ENCODE assay signal across 8 mouse cellular contexts in genomic region chr7:105742539-105743215, GRCm38 (mm10). TPM values are rescaled to one million over a fixed set of nuclear protein-coding genes. Genes with fewer than 3 reads are reported as not detected.
DNase-seq lines count a peak whose midpoint lies in the region; ATAC-seq and TF ChIP-seq lines count a peak whose summit lies in the region.
"Not testable (repeated sequence)": the region's sequence is repeated elsewhere in the genome, so short reads cannot be mapped to it uniquely, and the experiment has no call there.

No protein-coding gene starts in this region.

- H3K4me3 ChIP-seq in bone marrow macrophage, adult 2 months (ENCODE audit: insufficient read depth, low read length): peak overlapping the region; percentile 96
- peak overlapping the region; percentile 55 for H3K4me3 ChIP-seq in embryonic fibroblast, embryonic 13.5 days (ENCODE audit: insufficient read depth, low read length)
- peak overlapping the region; percentile 96; the same call in 1 of the 2 replicates for H3K4me3 ChIP-seq in heart, embryonic 10.5 days
- H3K4me3 ChIP-seq in hindbrain, embryonic 12.5 days: 0 out of 2 replicates have a peak overlapping the region, but pooled peaks have one; percentile 4
- H3K4me3 ChIP-seq in kidney, embryonic 15.5 days (replicated peaks): peak overlapping the region; percentile 98
- H3K4me3 ChIP-seq in liver, embryonic 14.5 days (ENCODE audit: insufficient read depth in 1 of 2, low read depth in 2 of 2, low read length in 2 of 2): peak overlapping the region; percentile 84 to 99; a peak in 2 of 4 replicates
- H3K4me3 ChIP-seq in midbrain, embryonic 13.5 days (replicated peaks): 0 out of 2 replicates have a peak overlapping the region, but pooled peaks have one; percentile 95
- H3K4me3 ChIP-seq in stomach, embryonic 16.5 days (replicated peaks; ENCODE audit: low read length): peak overlapping the region; percentile 73

- TF ChIP-seq CTCF in bone marrow macrophage, adult 2 months (IDR thresholded peaks at IDR 0.05; ENCODE audit: low read depth, low read length); embryonic fibroblast, embryonic 13.5 days (IDR thresholded peaks at IDR 0.05; ENCODE audit: borderline replicate concordance, insufficient read depth, low read length); liver, embryonic 14.5 days (IDR thresholded peaks at IDR 0.05; ENCODE audit: low read depth): not testable (repeated sequence)

- peaks cover 29% of the 10 kb centered on the region for H3K4me1 ChIP-seq in bone marrow macrophage, adult 2 months (ENCODE audit: control insufficient read depth, insufficient read depth, low read length)
- not testable (repeated sequence) for H3K4me1 ChIP-seq in embryonic fibroblast, embryonic 13.5 days (ENCODE audit: control insufficient read depth, insufficient read depth, low read length)
- peaks cover 31% of the 10 kb centered on the region for H3K4me1 ChIP-seq in heart, embryonic 10.5 days
- peaks cover 14% of the 10 kb centered on the region for H3K4me1 ChIP-seq in hindbrain, embryonic 12.5 days
- H3K4me1 ChIP-seq in kidney, embryonic 15.5 days: peaks cover 29% of the 10 kb centered on the region
- peaks cover 27 to 31% of the 10 kb centered on the region in 2 experiments for H3K4me1 ChIP-seq in liver, embryonic 14.5 days (replicated peaks; ENCODE audit: control insufficient read depth in 2 of 2, insufficient read depth in 2 of 2, low read length in 1 of 2)
- H3K4me1 ChIP-seq in midbrain, embryonic 13.5 days (replicated peaks): peaks cover 31% of the 10 kb centered on the region
- peaks cover 27% of the 10 kb centered on the region for H3K4me1 ChIP-seq in stomach, embryonic 16.5 days (ENCODE audit: control insufficient read depth, insufficient read depth, low read length)

- not testable (repeated sequence) for H3K27ac ChIP-seq in bone marrow macrophage, adult 2 months (ENCODE audit: insufficient read depth, low read depth, low read length); embryonic fibroblast, embryonic 13.5 days (ENCODE audit: insufficient read depth, low read length); heart, embryonic 10.5 days; hindbrain, embryonic 12.5 days; kidney, embryonic 15.5 days; liver, embryonic 14.5 days; midbrain, embryonic 13.5 days; stomach, embryonic 16.5 days (ENCODE audit: low read length)

- peaks cover 51% of the 10 kb centered on the region for H3K36me3 ChIP-seq in heart, embryonic 10.5 days
- peaks cover 35% of the 10 kb centered on the region for H3K36me3 ChIP-seq in hindbrain, embryonic 12.5 days
- peaks cover 56% of the 10 kb centered on the region for H3K36me3 ChIP-seq in kidney, embryonic 15.5 days
- H3K36me3 ChIP-seq in liver, embryonic 14.5 days (replicated peaks; ENCODE audit: control insufficient read depth, insufficient read depth, low read depth): peaks cover 35% of the 10 kb centered on the region
- peaks cover 48% of the 10 kb centered on the region for H3K36me3 ChIP-seq in midbrain, embryonic 13.5 days
- peaks cover 14% of the 10 kb centered on the region for H3K36me3 ChIP-seq in stomach, embryonic 16.5 days (ENCODE audit: control insufficient read depth, insufficient read depth, low read length)

- 0 out of 2 replicates have a peak overlapping the region, but pooled peaks have one; percentile 89 for H3K4me2 ChIP-seq in hindbrain, embryonic 12.5 days (replicated peaks)
- peak overlapping the region; percentile 82 for H3K4me2 ChIP-seq in kidney, embryonic 15.5 days
- peak overlapping the region; percentile 80 for H3K4me2 ChIP-seq in liver, embryonic 14.5 days (ENCODE audit: low read depth)
- peak overlapping the region; percentile 95 for H3K4me2 ChIP-seq in midbrain, embryonic 13.5 days (replicated peaks)
- H3K4me2 ChIP-seq in stomach, embryonic 16.5 days (ENCODE audit: low read depth, low read length): peak overlapping the region; percentile 72; the same call in 1 of the 2 replicates

- DNase-seq in heart, embryonic 10.5 days (ENCODE audit: low spot score): peak; percentile 60
- not testable (repeated sequence) for DNase-seq in liver, embryonic 14.5 days (ENCODE audit: low read depth in 3 of 3, low spot score in 3 of 3)

- 93% methylated on average over 7 of the region's 7 CpGs for WGBS in heart, embryonic 10.5 days
- WGBS in hindbrain, embryonic 12.5 days: 83% methylated on average over 7 of the region's 7 CpGs
- WGBS in kidney, embryonic 15.5 days: 80% methylated on average over 7 of the region's 7 CpGs
- 72% methylated on average over 7 of the region's 7 CpGs for WGBS in liver, embryonic 14.5 days (ENCODE audit: insufficient replicate concordance)
- WGBS in midbrain, embryonic 13.5 days: 90% methylated on average over 7 of the region's 7 CpGs
- 83% methylated on average over 7 of the region's 7 CpGs for WGBS in stomach, embryonic 16.5 days

- not testable (repeated sequence) for TF ChIP-seq EP300 in liver, embryonic 14.5 days (IDR thresholded peaks at IDR 0.05; ENCODE audit: low read depth)

- H3K9ac ChIP-seq in hindbrain, embryonic 12.5 days; liver, embryonic 14.5 days (replicated peaks); midbrain, embryonic 13.5 days (replicated peaks); stomach, embryonic 16.5 days (ENCODE audit: low read length): not testable (repeated sequence)
- H3K9ac ChIP-seq in kidney, embryonic 15.5 days: peak overlapping the region; percentile 94; the same call in 1 of the 2 replicates

- TF ChIP-seq POLR2A in bone marrow macrophage, adult 2 months (IDR thresholded peaks at IDR 0.05; ENCODE audit: borderline replicate concordance, low read depth, low read length): not testable (repeated sequence)
- 0 out of 2 replicates have a peak, but pooled peaks have one; percentile 2 for TF ChIP-seq POLR2A in embryonic fibroblast, embryonic 13.5 days (IDR thresholded peaks at IDR 0.05; ENCODE audit: low read depth, low read length)

- not testable (repeated sequence) for ATAC-seq in hindbrain, embryonic 12.5 days (ENCODE audit: low FRiP score); kidney, embryonic 15.5 days (replicated peaks; ENCODE audit: low FRiP score); liver, embryonic 14.5 days (ENCODE audit: insufficient read depth); midbrain, embryonic 13.5 days; stomach, embryonic 16.5 days (ENCODE audit: insufficient read depth, low FRiP score)

- H3K27me3 ChIP-seq in heart, embryonic 10.5 days (ENCODE audit: insufficient read depth, poor library complexity, severe bottlenecking); hindbrain, embryonic 12.5 days; kidney, embryonic 15.5 days; liver, embryonic 14.5 days (ENCODE audit: control insufficient read depth, insufficient read depth, low read length); midbrain, embryonic 13.5 days; stomach, embryonic 16.5 days (ENCODE audit: control insufficient read depth, insufficient read depth, low read length): not testable (repeated sequence)

- not testable (repeated sequence) for H3K9me3 ChIP-seq in heart, embryonic 10.5 days; hindbrain, embryonic 12.5 days (replicated peaks); kidney, embryonic 15.5 days (replicated peaks); liver, embryonic 14.5 days (ENCODE audit: control insufficient read depth, low read length); midbrain, embryonic 13.5 days; stomach, embryonic 16.5 days (replicated peaks; ENCODE audit: control insufficient read depth, low read length)

RNA-seq across cellular contexts. Expression of gene Taf10, which starts 1.5 kb away (rescaled TPM):
- polyA plus RNA-seq in bone marrow macrophage, adult 2 months (2012; ENCODE audit: insufficient read depth, insufficient read length, missing spikeins): 120 and 133 TPM in 2 replicates
- polyA plus RNA-seq in embryonic fibroblast, embryonic 13.5 days (2011; ENCODE audit: insufficient read length, low read depth, missing spikeins): 146 and 155 TPM in 2 replicates
- polyA plus RNA-seq in heart, embryonic 10.5 days (2016; fragmentation: Nextera tagmentation; extraction: Ambion mirVana): 153 and 184 TPM in 2 replicates
- polyA plus RNA-seq in hindbrain, embryonic 12.5 days (2016; fragmentation: Nextera tagmentation; extraction: Ambion mirVana): 146 and 171 TPM in 2 replicates
- 127 and 136 TPM in 2 replicates for polyA plus RNA-seq in kidney, embryonic 15.5 days (2015; fragmentation: Nextera tagmentation; extraction: Ambion mirVana)
- polyA plus RNA-seq in liver, embryonic 14.5 days (2012; rRNA removed): 149 and 197 TPM in 2 replicates
- polyA plus RNA-seq in liver, embryonic 14.5 days (2014; fragmentation: Nextera tagmentation; extraction: Ambion mirVana): 163 and 167 TPM in 2 replicates
- polyA plus RNA-seq in midbrain, embryonic 13.5 days (2015; fragmentation: Nextera tagmentation; extraction: Ambion mirVana): 109 and 127 TPM in 2 replicates
- 72.5 and 73.2 TPM in 2 replicates for polyA plus RNA-seq in stomach, embryonic 16.5 days (2015; fragmentation: Nextera tagmentation; extraction: Ambion mirVana)

RNA-seq across cellular contexts. Expression of gene Rrp8, which starts 5.5 kb away (rescaled TPM):
- 13.9 and 22.3 TPM in 2 replicates for polyA plus RNA-seq in bone marrow macrophage, adult 2 months (2012; ENCODE audit: insufficient read depth, insufficient read length, missing spikeins)
- polyA plus RNA-seq in embryonic fibroblast, embryonic 13.5 days (2011; ENCODE audit: insufficient read length, low read depth, missing spikeins): 46.0 and 47.7 TPM in 2 replicates
- 30.9 and 40.6 TPM in 2 replicates for polyA plus RNA-seq in heart, embryonic 10.5 days (2016; fragmentation: Nextera tagmentation; extraction: Ambion mirVana)
- 32.7 and 36.6 TPM in 2 replicates for polyA plus RNA-seq in hindbrain, embryonic 12.5 days (2016; fragmentation: Nextera tagmentation; extraction: Ambion mirVana)
- polyA plus RNA-seq in kidney, embryonic 15.5 days (2015; fragmentation: Nextera tagmentation; extraction: Ambion mirVana): 44.8 and 49.6 TPM in 2 replicates
- 6.5 and 7.0 TPM in 2 replicates for polyA plus RNA-seq in liver, embryonic 14.5 days (2012; rRNA removed)
- polyA plus RNA-seq in liver, embryonic 14.5 days (2014; fragmentation: Nextera tagmentation; extraction: Ambion mirVana): 9.2 and 13.6 TPM in 2 replicates
- polyA plus RNA-seq in midbrain, embryonic 13.5 days (2015; fragmentation: Nextera tagmentation; extraction: Ambion mirVana): 29.2 and 30.5 TPM in 2 replicates
- 33.4 and 35.7 TPM in 2 replicates for polyA plus RNA-seq in stomach, embryonic 16.5 days (2015; fragmentation: Nextera tagmentation; extraction: Ambion mirVana)

RNA-seq across cellular contexts. Expression of gene Ilk, which starts 6.3 kb away (rescaled TPM):
- 206 and 213 TPM in 2 replicates for polyA plus RNA-seq in bone marrow macrophage, adult 2 months (2012; ENCODE audit: insufficient read depth, insufficient read length, missing spikeins)
- 295 and 379 TPM in 2 replicates for polyA plus RNA-seq in embryonic fibroblast, embryonic 13.5 days (2011; ENCODE audit: insufficient read length, low read depth, missing spikeins)
- 371 and 403 TPM in 2 replicates for polyA plus RNA-seq in heart, embryonic 10.5 days (2016; fragmentation: Nextera tagmentation; extraction: Ambion mirVana)
- 216 and 226 TPM in 2 replicates for polyA plus RNA-seq in hindbrain, embryonic 12.5 days (2016; fragmentation: Nextera tagmentation; extraction: Ambion mirVana)
- polyA plus RNA-seq in kidney, embryonic 15.5 days (2015; fragmentation: Nextera tagmentation; extraction: Ambion mirVana): 331 and 360 TPM in 2 replicates
- 56.7 and 71.1 TPM in 2 replicates for polyA plus RNA-seq in liver, embryonic 14.5 days (2012; rRNA removed)
- 110 and 118 TPM in 2 replicates for polyA plus RNA-seq in liver, embryonic 14.5 days (2014; fragmentation: Nextera tagmentation; extraction: Ambion mirVana)
- 180 and 198 TPM in 2 replicates for polyA plus RNA-seq in midbrain, embryonic 13.5 days (2015; fragmentation: Nextera tagmentation; extraction: Ambion mirVana)
- polyA plus RNA-seq in stomach, embryonic 16.5 days (2015; fragmentation: Nextera tagmentation; extraction: Ambion mirVana): 417 and 433 TPM in 2 replicates

RNA-seq across cellular contexts. Expression of gene Tpp1, which starts 9.4 kb away (rescaled TPM):
- polyA plus RNA-seq in bone marrow macrophage, adult 2 months (2012; ENCODE audit: insufficient read depth, insufficient read length, missing spikeins): 257 and 299 TPM in 2 replicates
- 200 and 265 TPM in 2 replicates for polyA plus RNA-seq in embryonic fibroblast, embryonic 13.5 days (2011; ENCODE audit: insufficient read length, low read depth, missing spikeins)
- 76.5 and 95.2 TPM in 2 replicates for polyA plus RNA-seq in heart, embryonic 10.5 days (2016; fragmentation: Nextera tagmentation; extraction: Ambion mirVana)
- polyA plus RNA-seq in hindbrain, embryonic 12.5 days (2016; fragmentation: Nextera tagmentation; extraction: Ambion mirVana): 47.4 and 49.5 TPM in 2 replicates
- 92.7 and 94.9 TPM in 2 replicates for polyA plus RNA-seq in kidney, embryonic 15.5 days (2015; fragmentation: Nextera tagmentation; extraction: Ambion mirVana)
- 34.1 and 41.9 TPM in 2 replicates for polyA plus RNA-seq in liver, embryonic 14.5 days (2012; rRNA removed)
- 55.2 and 60.7 TPM in 2 replicates for polyA plus RNA-seq in liver, embryonic 14.5 days (2014; fragmentation: Nextera tagmentation; extraction: Ambion mirVana)
- 35.6 and 41.1 TPM in 2 replicates for polyA plus RNA-seq in midbrain, embryonic 13.5 days (2015; fragmentation: Nextera tagmentation; extraction: Ambion mirVana)
- polyA plus RNA-seq in stomach, embryonic 16.5 days (2015; fragmentation: Nextera tagmentation; extraction: Ambion mirVana): 77.3 and 82.8 TPM in 2 replicates

RNA-seq across cellular contexts. Expression of gene Dchs1, which starts 44.8 kb away (rescaled TPM):
- 0.49 and 1.0 TPM in 2 replicates for polyA plus RNA-seq in bone marrow macrophage, adult 2 months (2012; ENCODE audit: insufficient read depth, insufficient read length, missing spikeins)
- polyA plus RNA-seq in embryonic fibroblast, embryonic 13.5 days (2011; ENCODE audit: insufficient read length, low read depth, missing spikeins): 12.8 and 28.6 TPM in 2 replicates
- polyA plus RNA-seq in heart, embryonic 10.5 days (2016; fragmentation: Nextera tagmentation; extraction: Ambion mirVana): 4.2 and 8.6 TPM in 2 replicates
- polyA plus RNA-seq in hindbrain, embryonic 12.5 days (2016; fragmentation: Nextera tagmentation; extraction: Ambion mirVana): 26.9 and 28.6 TPM in 2 replicates
- polyA plus RNA-seq in kidney, embryonic 15.5 days (2015; fragmentation: Nextera tagmentation; extraction: Ambion mirVana): 10.2 and 12.1 TPM in 2 replicates
- polyA plus RNA-seq in liver, embryonic 14.5 days (2012; rRNA removed): 0.57 and 0.71 TPM in 2 replicates
- 0.48 and 0.62 TPM in 2 replicates for polyA plus RNA-seq in liver, embryonic 14.5 days (2014; fragmentation: Nextera tagmentation; extraction: Ambion mirVana)
- polyA plus RNA-seq in midbrain, embryonic 13.5 days (2015; fragmentation: Nextera tagmentation; extraction: Ambion mirVana): 16.8 and 20.5 TPM in 2 replicates
- 7.4 and 7.7 TPM in 2 replicates for polyA plus RNA-seq in stomach, embryonic 16.5 days (2015; fragmentation: Nextera tagmentation; extraction: Ambion mirVana)

Comparison
In these comparisons a context has a peak if more than half of its experiments do, and no peak if none do; other contexts are left out.
1. H3K4me3 ChIP-seq: peak in every context shown above with its lines; median percentile 98 in kidney, embryonic 15.5 days; 96 in bone marrow macrophage, adult 2 months; 96 in heart, embryonic 10.5 days; 95 in midbrain, embryonic 13.5 days; 92 in liver, embryonic 14.5 days; 73 in stomach, embryonic 16.5 days; 55 in embryonic fibroblast, embryonic 13.5 days; 4 in hindbrain, embryonic 12.5 days.